Mouse (Mus musculus) brain, embryonic 14.5 days (tissue): Measurements from ENCODE around the gene Plpp6.

Experiments
- CTCF ChIP-seq: fragments of 200-500 bp; IDR thresholded peaks from 2 replicates; pipeline ENCODE4 v1.5.1; 2012; ENCODE audit warnings: inconsistent platforms, mild to moderate bottlenecking, moderate library complexity, borderline replicate concordance; ENCODE audit not compliant: insufficient read depth, insufficient read length; ENCODE audit errors: extremely low read depth
- POLR2A ChIP-seq: fragments of 200-500 bp; IDR thresholded peaks from 2 replicates; pipeline ENCODE4 v1.6.1; 2012; ENCODE audit warnings: mild to moderate bottlenecking, inconsistent platforms, borderline replicate concordance; ENCODE audit not compliant: poor library complexity, insufficient read depth, insufficient read length, severe bottlenecking; ENCODE audit errors: extremely low read depth

- TF ChIP-seq POLR2A (no peak), CTCF (no peak)
Measured at GRCm38 (mm10) chr19:28995366-28995765, 31.6 kb downstream of the Plpp6 start.
